Mouse (Mus musculus) stomach, embryonic 15.5 days (tissue): ENCODE measurements around the gene Rps6ka1. TPM values are rescaled to one million over a fixed set of nuclear protein-coding genes. Genes with fewer than 3 reads are reported as not detected.

ENCODE experiments used
- ATAC-seq: fragments of 200-750 bp; cut with Nextera tagmentation; 2 replicates; pipeline ENCODE4 v1.8.0; 2017; ENCODE audit warnings: low read depth, moderate number of reproducible peaks, moderate TSS enrichment; ENCODE audit not compliant: insufficient read depth, low FRiP score
- H3K27ac ChIP-seq: fragments of 300-500 bp; sonication (generic); 2 replicates; pipeline ENCODE4 v1.5.1; 2015; ENCODE audit warnings: mild to moderate bottlenecking, inconsistent platforms
- H3K27me3 ChIP-seq: fragments of 300-500 bp; sonication (generic); replicated peaks from 2 replicates; pipeline ENCODE4 v1.6.1; 2015; ENCODE audit warnings: inconsistent platforms
- H3K36me3 ChIP-seq: fragments of 300-500 bp; sonication (generic); 2 replicates; pipeline ENCODE4 v1.6.1; 2015; ENCODE audit warnings: inconsistent platforms
- H3K4me1 ChIP-seq: fragments of 300-500 bp; sonication (generic); 2 replicates; pipeline ENCODE4 v1.6.1; 2015; ENCODE audit warnings: inconsistent platforms
- H3K4me2 ChIP-seq: fragments of 300-500 bp; sonication (generic); 2 replicates; pipeline ENCODE4 v1.6.1; 2015; ENCODE audit warnings: mild to moderate bottlenecking, inconsistent platforms
- H3K4me3 ChIP-seq: fragments of 300-500 bp; sonication (generic); replicated peaks from 2 replicates; pipeline ENCODE4 v1.5.1; 2015; ENCODE audit warnings: inconsistent platforms
- H3K9ac ChIP-seq: fragments of 300-500 bp; sonication (generic); 2 replicates; pipeline ENCODE4 v1.6.1; 2015; ENCODE audit warnings: inconsistent platforms
- H3K9me3 ChIP-seq: fragments of 300-500 bp; sonication (generic); 2 replicates; pipeline ENCODE4 v1.6.1; 2016; ENCODE audit warnings: inconsistent platforms
- WGBS: fragments of 180-500 bp; shearing (Covaris S2); methylation state at CpG from one replicate; pipeline ENCODE4 v1.1.7; 2015; 5-methylcytosine and 5-hydroxymethylcytosine counted together
- polyA plus RNA-seq: library from polyadenylated mRNA; unstranded; fragments of >200 nt; fragmentation: Nextera tagmentation; extraction: Ambion mirVana; gene quantifications from 2 replicates; pipeline ENCODE4 v1.2.1, GENCODE M21; 2015

Rps6ka1 gene
- polyA plus RNA-seq, 1 experiment from 2014 or later, result 73.4 TPM

DNA sequence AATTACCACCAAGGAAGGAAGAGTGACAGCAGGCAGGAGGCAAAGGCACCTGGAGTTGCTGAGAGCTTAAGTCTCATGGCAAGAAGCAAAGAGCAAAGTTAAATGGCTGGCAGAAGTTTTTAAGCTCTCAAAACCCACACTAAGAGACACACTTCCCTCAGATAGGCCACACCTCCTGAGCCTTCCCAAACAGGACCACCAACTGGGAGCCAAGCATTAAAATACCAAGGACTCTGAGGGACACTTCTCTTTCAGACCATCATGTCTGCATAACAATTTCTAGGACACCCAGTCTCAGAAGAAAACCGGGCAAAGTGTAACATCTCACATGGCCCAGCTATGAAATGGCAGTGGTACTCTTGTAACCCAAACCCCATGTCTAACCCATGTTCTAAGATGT is 9.4 kb upstream of the Rps6ka1 start:
- Histone ChIP-seq H3K27me3 (no peaks in the 10 kb centered on the region), H3K4me3 (no peak overlapping the region), H3K9ac (no peak overlapping the region), H3K4me1 (peaks cover 10% of the 10 kb centered on the region; the same call in 1 of the 2 replicates), H3K9me3 (no peaks in the 10 kb centered on the region), H3K4me2 (no peak overlapping the region), H3K36me3 (no peaks in the 10 kb centered on the region), H3K27ac (peak overlapping the region; percentile 51; the same call in 1 of the 2 replicates)
- ATAC-seq, result no peak
- 79% methylated on average over 1 of the region's 1 CpGs for WGBS

DNA sequence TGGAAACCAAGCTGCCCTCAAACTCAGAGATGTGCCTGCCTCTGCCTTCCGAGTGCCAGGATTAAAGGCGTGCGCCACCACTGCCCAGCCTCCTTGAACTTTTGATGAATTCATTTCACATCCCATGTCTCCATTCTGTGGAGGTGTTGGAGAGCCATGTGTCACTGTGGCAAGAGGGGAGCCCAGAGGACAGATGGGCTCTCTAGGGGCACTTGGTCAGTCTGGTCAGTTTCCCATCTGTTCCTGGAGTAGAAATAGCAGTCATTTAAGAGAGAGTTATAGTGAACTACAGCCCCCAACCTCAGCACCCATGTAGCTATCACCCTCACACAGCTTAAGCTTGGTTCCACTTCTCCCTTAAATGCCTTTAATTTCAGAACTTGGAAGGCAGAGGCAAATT is 8.4 kb upstream of the Rps6ka1 start:
- ATAC-seq, result no peak
- H3K36me3 ChIP-seq, result no peaks in the 10 kb centered on the region
- peaks cover 10% of the 10 kb centered on the region; the same call in 1 of the 2 replicates for H3K4me1 ChIP-seq
- H3K9me3 ChIP-seq, result no peaks in the 10 kb centered on the region
- no peak overlapping the region for H3K9ac ChIP-seq
- H3K27ac ChIP-seq, result no peak overlapping the region
- no peak overlapping the region for H3K4me3 ChIP-seq
- no peaks in the 10 kb centered on the region for H3K27me3 ChIP-seq
- WGBS, result 94% methylated on average over 3 of the region's 3 CpGs
- no peak overlapping the region for H3K4me2 ChIP-seq

DNA sequence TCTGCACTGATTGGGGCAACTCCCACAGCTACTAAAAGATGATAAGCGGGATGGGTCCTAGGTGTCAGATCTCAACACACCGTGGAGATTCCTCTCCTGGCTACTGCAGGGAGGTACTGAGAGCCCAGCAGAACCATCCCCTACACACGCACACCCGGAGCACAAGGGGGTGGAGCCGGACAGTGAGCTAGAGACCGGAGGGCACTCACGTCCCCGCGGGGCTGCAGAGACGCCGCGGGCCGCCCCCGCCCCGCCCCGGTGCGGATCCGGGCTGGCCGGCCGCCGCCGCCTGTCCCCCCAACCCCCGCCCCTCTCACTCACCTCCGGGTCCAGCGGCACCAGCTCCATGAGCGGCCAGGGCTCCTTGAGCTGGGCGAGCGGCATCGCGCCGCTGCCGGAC is 348 bp downstream of the Rps6ka1 start:
- H3K4me2 ChIP-seq, result peak overlapping the region; percentile 92
- peak overlapping the region; percentile 92 for H3K27ac ChIP-seq
- H3K9ac ChIP-seq, result peak overlapping the region; percentile 90
- H3K36me3 ChIP-seq, result no peaks in the 10 kb centered on the region
- no peaks in the 10 kb centered on the region for H3K9me3 ChIP-seq
- H3K4me1 ChIP-seq, result peaks cover 25% of the 10 kb centered on the region
- peak overlapping the region; percentile 92 for H3K4me3 ChIP-seq
- under 1% methylated on average over 28 of the region's 32 CpGs for WGBS
- ATAC-seq, result peak; percentile 32
- H3K27me3 ChIP-seq, result no peaks in the 10 kb centered on the region

DNA sequence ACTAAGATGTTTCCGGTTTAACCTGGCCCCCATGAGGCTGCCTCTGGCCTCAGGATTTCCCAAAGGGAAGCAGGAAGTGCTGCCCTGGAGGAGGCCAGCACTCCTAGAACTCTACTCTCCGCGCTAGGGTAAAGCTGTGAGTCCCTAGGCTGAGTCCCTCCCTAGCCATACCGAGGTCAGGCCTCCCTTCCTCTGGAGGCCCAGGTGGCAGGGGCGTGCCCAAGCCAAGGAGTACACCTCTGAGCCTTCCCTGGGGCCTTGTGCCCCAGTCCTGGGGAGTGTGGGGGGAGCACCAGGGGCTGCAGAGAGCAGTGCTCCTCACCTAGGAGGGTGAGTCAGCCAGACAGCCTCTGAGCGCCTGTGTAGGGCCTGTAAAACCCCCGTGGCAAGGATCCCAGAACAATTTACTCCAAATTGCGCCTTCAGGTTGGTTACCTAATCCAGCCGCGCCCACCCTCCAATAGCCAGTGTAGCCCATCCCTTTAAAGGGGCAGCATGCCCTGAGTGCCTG is 1.6 kb downstream of the Rps6ka1 start:
- Histone ChIP-seq H3K9me3 (no peaks in the 10 kb centered on the region), H3K4me3 (peak overlapping the region; percentile 92), H3K4me1 (peaks cover 29% of the 10 kb centered on the region), H3K4me2 (peak overlapping the region; percentile 92), H3K27ac (peak overlapping the region; percentile 92), H3K9ac (no peak overlapping the region; the same call in 1 of the 2 replicates), H3K27me3 (no peaks in the 10 kb centered on the region), H3K36me3 (no peaks in the 10 kb centered on the region)
- WGBS, result 19% methylated on average over 10 of the region's 10 CpGs
- ATAC-seq, result peak; percentile 61

DNA sequence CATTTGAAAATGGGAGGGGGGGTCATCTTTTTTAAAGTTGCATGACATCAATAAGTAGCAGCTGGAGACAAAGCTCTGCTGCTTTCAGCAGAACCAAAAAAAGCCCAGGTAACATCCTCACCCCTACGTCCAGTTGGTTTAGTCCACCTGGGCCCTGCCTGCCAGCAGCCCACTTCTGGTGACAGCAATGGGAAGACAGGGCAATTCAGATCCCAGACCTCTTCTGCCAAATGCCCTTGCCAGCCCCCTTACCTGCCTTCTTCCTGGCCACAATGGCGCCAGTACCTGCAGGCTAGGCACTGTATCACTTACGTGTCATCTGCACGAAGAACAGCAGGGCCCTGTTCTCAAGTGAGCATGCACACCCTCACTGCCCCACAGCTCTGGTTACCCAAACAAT is 2.3 kb downstream of the Rps6ka1 start:
- no peaks in the 10 kb centered on the region for H3K9me3 ChIP-seq
- H3K27ac ChIP-seq, result peak overlapping the region; percentile 92
- 61% methylated on average over 4 of the region's 4 CpGs for WGBS
- peak overlapping the region; percentile 92 for H3K4me2 ChIP-seq
- H3K27me3 ChIP-seq, result no peaks in the 10 kb centered on the region
- H3K36me3 ChIP-seq, result no peaks in the 10 kb centered on the region
- H3K4me1 ChIP-seq, result peaks cover 29% of the 10 kb centered on the region
- H3K9ac ChIP-seq, result no peak overlapping the region
- peak overlapping the region; percentile 92 for H3K4me3 ChIP-seq
- ATAC-seq, result no peak

DNA sequence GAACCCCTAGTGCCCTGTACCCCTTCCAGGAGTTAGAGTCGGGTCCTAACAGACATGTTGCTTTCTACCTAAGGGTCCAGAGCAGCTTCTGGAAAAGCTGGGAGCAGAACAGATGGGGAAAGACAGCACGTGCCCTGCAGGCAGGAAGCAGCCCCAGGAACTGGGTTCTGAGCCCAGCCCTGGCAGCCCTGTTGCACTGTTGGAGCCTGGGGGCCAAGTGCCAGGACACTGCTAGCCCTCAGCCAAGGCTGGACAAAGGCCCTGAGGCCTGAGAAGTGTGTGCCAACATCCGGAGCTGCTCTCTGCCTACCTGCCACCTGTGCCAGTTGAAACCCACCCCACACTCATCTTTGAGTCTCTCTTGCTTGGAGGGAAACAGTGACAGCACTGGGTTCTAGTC is 2.7 kb downstream of the Rps6ka1 start:
- 82% methylated on average over 3 of the region's 3 CpGs for WGBS
- Histone ChIP-seq H3K27me3 (no peaks in the 10 kb centered on the region), H3K36me3 (no peaks in the 10 kb centered on the region), H3K9ac (no peak overlapping the region), H3K4me1 (peaks cover 29% of the 10 kb centered on the region), H3K4me3 (no peak overlapping the region), H3K9me3 (no peaks in the 10 kb centered on the region), H3K4me2 (peak overlapping the region; percentile 92), H3K27ac (no peak overlapping the region)
- ATAC-seq, result no peak

DNA sequence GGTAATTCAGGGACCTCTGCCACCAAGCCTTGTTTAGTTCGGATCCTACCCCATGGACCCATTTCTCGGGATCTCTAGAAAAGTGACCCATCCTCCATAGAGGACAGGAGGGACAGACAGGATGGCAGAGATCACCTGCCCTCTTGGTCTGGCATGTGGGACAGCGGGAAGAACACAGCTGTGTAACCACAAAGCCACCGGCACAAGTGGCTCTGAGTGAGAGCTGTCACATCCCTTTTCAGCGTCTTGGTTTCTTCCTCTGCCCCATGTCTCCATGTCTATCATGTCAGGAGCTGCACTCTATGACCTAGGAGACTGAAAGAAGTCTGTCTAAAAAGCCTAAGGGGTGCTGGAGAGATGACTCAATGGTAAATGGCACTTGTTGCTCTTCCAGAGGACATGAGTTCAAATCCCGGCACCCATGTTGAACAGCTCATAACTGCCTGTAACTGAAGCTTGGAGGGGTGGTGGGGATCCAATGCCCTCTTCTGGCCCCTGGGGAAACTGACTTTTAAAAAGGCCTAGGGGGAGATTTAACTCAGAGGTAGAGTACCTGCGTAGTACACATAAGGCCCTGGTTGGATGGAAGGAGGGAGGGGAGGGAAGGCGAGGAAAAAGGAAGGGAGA is 3.4 kb downstream of the Rps6ka1 start:
- Histone ChIP-seq H3K4me1 (peaks cover 29% of the 10 kb centered on the region), H3K27me3 (no peaks in the 10 kb centered on the region), H3K4me2 (no peak overlapping the region), H3K9me3 (no peaks in the 10 kb centered on the region), H3K4me3 (no peak overlapping the region), H3K9ac (no peak overlapping the region), H3K36me3 (no peaks in the 10 kb centered on the region), H3K27ac (no peak overlapping the region)
- WGBS, result 82% methylated on average over 8 of the region's 8 CpGs
- no peak for ATAC-seq

DNA sequence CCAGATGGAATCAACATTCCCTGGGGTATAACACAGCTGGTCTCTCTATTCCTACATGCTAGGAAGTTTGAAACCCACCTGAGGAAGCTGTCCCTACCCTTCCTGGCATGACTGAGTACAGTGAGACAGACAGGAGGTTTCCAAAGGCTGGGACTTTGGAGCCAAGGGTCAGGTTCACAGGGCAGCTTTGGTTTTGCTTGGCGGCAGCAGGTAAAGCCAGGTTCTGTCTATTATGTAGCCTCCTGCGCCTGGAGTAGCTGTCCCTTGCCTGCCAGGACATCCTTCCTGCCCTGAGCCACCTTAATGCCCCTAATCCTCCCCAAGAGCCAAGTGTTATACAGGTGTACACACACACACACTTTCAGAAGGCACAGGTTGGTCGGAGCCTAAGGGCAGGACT is 5.7 kb downstream of the Rps6ka1 start:
- Histone ChIP-seq H3K4me1 (peaks cover 24% of the 10 kb centered on the region), H3K9ac (no peak overlapping the region), H3K4me2 (no peak overlapping the region), H3K27me3 (no peaks in the 10 kb centered on the region), H3K36me3 (0 out of 2 replicates have a peak, but pooled peaks cover 7% of the 10 kb centered on the region), H3K4me3 (no peak overlapping the region), H3K27ac (peak overlapping the region; percentile 18), H3K9me3 (no peaks in the 10 kb centered on the region)
- 71% methylated on average over 3 of the region's 3 CpGs for whole genome bisulfite sequencing
- ATAC-seq, result no peak

DNA sequence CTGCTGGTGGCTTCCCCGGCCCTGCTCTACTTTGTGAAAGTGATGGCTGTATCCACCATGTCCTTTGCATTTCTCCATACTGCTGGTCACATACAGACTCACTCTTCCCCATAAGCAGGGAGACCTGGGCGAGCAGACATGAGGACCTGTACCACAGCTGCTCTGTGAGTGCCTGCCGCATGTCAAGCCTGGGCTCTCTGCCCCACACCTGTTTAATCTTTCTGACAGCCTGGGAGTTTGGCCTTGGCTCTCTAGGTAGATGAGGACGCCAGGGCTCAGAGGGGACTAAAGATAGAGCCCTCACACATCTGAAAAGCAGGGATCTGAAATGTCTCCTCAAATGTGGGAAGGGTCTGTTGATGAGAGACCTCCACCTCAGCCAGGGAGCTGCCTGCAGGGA is 6.2 kb downstream of the Rps6ka1 start:
- WGBS, result 67% methylated on average over 4 of the region's 4 CpGs

DNA sequence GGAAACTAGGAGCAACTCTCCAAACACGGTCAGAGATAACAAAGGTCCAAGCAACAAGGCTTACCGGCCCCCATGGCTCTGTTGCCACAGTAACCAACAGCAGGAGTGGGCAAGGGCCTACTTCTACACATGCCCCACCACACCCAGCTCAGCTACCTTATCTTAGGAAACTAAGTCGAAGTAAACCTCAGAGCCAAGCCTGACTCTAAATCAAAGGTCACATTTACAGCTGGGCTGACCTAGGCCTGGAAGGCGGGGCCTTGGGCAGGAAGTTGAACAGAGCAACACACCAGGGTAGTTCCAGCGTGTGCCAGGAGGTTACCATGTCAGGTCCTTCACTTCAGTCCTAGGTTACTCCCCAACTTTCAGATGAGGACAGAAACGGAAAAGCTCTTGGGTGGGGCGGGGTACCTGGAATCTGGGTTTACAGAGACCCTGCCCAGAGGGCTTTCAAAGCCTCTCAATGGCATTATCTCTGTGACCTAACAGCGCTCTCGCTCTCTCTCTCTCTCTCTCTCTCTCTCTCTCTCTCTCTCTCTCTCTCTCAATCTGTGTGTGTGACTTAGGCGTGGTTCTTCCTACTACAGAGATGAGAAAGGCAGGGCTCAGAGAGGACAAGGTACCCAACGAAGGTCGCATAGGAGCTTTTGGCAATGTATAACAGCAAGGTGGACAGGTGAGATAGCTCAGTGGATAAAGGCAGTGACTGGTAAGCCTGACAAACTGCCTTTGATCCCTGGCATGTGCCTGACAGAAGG is 8.3 kb downstream of the Rps6ka1 start:
- ATAC-seq, result peak; percentile 94
- 58% methylated on average over 12 of the region's 12 CpGs for WGBS
- Histone ChIP-seq H3K4me1 (peaks cover 7% of the 10 kb centered on the region), H3K27me3 (no peaks in the 10 kb centered on the region), H3K36me3 (0 out of 2 replicates have a peak, but pooled peaks cover 7% of the 10 kb centered on the region), H3K4me3 (no peak overlapping the region), H3K27ac (peak overlapping the region; percentile 81), H3K9ac (no peak overlapping the region), H3K9me3 (no peaks in the 10 kb centered on the region), H3K4me2 (no peak overlapping the region)

More for the DNA sequence above, 6.2 kb downstream of the Rps6ka1 start:
- H3K9me3 ChIP-seq, result no peaks in the 10 kb centered on the region
- H3K4me3 ChIP-seq, result no peak overlapping the region
- H3K4me1 ChIP-seq, result peaks cover 20% of the 10 kb centered on the region
- H3K4me2 ChIP-seq, result no peak overlapping the region
- ATAC-seq, result no peak
- H3K27me3 ChIP-seq, result no peaks in the 10 kb centered on the region
- H3K27ac ChIP-seq, result peak overlapping the region; percentile 18; the same call in 1 of the 2 replicates
- no peak overlapping the region for H3K9ac ChIP-seq
- 0 out of 2 replicates have a peak, but pooled peaks cover 7% of the 10 kb centered on the region for H3K36me3 ChIP-seq

DNA sequence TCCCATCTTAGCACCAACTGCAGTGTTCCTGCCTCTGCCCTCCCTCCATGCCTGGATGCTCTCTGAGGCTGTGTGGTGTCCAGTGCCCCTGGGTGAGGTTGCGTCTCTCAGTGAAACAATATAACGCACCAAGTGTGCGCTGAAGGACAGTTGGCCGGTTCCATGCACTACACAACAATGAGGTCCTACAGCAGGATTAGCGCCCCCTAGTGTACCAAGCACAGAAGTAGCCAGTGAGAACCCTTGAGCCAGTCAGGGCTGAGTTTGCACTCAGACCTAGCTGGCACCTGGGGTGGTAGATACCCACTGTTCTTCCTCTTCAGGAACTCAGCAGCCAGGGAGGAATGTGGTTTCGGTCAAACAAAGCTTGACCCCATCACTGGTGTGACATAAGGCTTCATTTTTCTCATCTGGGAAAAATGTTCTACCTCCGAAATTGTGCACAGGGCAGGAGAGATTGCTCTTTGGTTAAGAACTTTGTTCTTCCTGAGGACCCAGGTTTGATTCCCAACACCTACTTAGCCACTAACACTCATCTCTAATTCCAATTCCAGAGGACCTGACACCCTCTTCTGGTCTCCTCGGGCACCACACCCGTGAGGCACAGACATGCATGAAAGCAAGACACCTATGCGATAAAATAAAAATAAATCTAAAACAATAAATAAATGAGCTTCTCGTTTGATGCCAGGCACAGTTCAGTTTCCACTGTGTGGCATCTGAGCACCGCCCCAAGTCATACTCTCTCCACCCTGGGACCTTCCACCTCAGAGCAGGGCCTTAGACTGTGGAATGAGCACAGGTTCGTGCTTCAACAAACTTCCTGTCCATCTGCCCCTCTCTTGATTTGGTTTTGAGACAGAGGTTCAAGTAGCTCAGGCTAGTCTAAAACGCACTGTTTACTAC is 9.5 kb downstream of the Rps6ka1 start:
- Histone ChIP-seq H3K4me1 (peaks cover 7% of the 10 kb centered on the region), H3K9ac (no peak overlapping the region), H3K4me2 (no peak overlapping the region), H3K36me3 (0 out of 2 replicates have a peak, but pooled peaks cover 7% of the 10 kb centered on the region), H3K27me3 (no peaks in the 10 kb centered on the region), H3K9me3 (no peaks in the 10 kb centered on the region), H3K4me3 (no peak overlapping the region), H3K27ac (peak overlapping the region; percentile 77)
- ATAC-seq, result no peak
- WGBS, result 85% methylated on average over 14 of the region's 14 CpGs
